Mouse (Mus musculus): ENCODE data around the gene Gnaq. TPM values are rescaled to one million over a fixed set of nuclear protein-coding genes. Genes with fewer than 3 reads are reported as not detected.

Gene Gnaq
- polyA plus RNA-seq, 1 experiment = 8.1 TPM

DNA sequence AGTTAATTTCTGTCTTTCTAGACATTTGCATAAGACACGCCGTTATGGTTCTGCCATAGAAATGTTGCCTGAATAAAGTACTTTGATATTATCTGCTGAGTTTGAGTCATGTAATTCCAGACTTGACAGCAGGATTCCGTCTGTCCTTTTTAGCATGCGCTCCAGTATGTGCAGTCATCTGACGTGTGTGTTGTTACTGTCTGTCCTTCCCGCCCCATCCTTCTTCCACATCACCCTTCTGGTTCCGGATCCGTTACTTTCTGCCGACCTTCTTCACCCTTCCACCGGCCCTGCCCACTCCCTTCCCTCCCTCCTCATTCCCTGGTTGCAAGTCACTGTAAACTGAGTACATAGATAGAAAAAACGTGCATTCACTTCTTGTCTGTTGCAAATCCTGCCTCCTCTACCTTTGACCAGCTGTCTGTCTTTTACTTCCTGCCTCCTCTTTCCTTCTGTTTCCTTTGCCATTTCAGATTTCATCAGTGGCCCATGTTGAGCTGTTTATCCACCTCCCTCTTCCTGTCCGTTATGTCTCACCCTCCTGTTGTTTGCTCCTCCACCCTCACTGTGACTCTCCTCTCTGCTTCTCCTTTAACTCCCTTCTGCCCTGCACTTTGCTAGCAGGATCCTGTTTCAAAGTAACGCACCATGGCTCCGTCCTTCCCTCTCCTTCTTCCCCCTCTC is 185.6 kb downstream of the Gnaq start:
- no peak overlapping the region for H3K4me3 ChIP-seq (ENCODE audit: control insufficient read depth, insufficient read depth, low read length)
- H3K27ac ChIP-seq (ENCODE audit: control insufficient read depth, insufficient read depth, low read length) = no peak overlapping the region
- TF ChIP-seq POLR2A (IDR thresholded peaks at IDR 0.05; ENCODE audit: control insufficient read depth, extremely low read depth, insufficient read depth, low read length, poor library complexity) (no peak), CTCF (IDR thresholded peaks at IDR 0.05; ENCODE audit: borderline replicate concordance, control insufficient read depth, extremely low read depth, insufficient read depth, low read length, poor library complexity) (no peak)
- no peaks in the 10 kb centered on the region for H3K4me1 ChIP-seq (replicated peaks; ENCODE audit: control insufficient read depth, insufficient read depth, low read length)
- no peaks in the 10 kb centered on the region for H3K36me3 ChIP-seq (ENCODE audit: control insufficient read depth, insufficient read depth, low read length)
- DNase-seq = no peak
- WGBS = 69% methylated on average over 14 of the region's 14 CpGs
- H3K27me3 ChIP-seq (ENCODE audit: control insufficient read depth, insufficient read depth, low read length) = no peaks in the 10 kb centered on the region

DNA sequence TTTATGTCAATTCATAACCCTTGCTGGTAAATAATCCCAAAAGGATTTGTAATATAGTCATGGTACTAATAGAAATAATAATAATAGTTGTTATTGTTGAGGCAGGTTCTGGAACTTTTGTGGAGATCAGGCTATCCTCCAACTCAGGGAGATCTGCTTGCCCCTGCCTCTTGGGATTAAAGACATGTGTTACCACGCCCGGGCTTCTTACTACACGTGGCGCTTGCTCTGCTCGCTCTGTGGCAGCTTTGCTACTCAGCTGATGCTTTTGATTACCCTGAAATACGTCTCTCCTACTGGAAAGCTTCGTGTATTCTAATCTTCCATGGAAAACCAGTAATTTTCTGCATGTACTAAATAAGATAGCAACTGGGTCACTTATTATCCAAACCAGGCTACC is 187.4 kb downstream of the Gnaq start:
- TF ChIP-seq CTCF (IDR thresholded peaks at IDR 0.05; ENCODE audit: borderline replicate concordance, control insufficient read depth, extremely low read depth, insufficient read depth, low read length, poor library complexity) (no peak), POLR2A (IDR thresholded peaks at IDR 0.05; ENCODE audit: control insufficient read depth, extremely low read depth, insufficient read depth, low read length, poor library complexity) (no peak)
- Histone ChIP-seq H3K36me3 (ENCODE audit: control insufficient read depth, insufficient read depth, low read length) (no peaks in the 10 kb centered on the region), H3K27me3 (ENCODE audit: control insufficient read depth, insufficient read depth, low read length) (no peaks in the 10 kb centered on the region), H3K4me1 (replicated peaks; ENCODE audit: control insufficient read depth, insufficient read depth, low read length) (no peaks in the 10 kb centered on the region), H3K4me3 (ENCODE audit: control insufficient read depth, insufficient read depth, low read length) (no peak overlapping the region), H3K27ac (ENCODE audit: control insufficient read depth, insufficient read depth, low read length) (no peak overlapping the region)
- 90% methylated on average over 7 of the region's 7 CpGs for WGBS
- DNase-seq = no peak

DNA sequence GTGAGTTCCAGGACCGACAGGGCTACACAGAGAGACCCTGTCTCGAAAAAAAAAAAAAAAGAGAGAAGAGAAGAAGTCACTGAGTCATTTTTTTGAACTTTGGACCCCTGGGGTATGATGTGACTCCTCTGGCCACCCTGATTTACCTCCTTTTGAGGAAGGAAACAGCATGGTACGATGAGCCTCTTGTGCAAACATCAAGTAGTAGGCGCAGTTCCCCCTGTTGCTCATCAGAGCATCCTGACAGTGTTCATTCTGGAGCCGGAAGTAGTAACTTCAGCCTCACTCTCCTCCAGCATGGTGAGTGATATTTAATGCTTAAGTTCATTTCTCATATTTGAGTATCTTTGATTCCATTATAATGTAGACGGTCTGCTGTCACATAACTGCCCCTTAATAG is 190.4 kb downstream of the Gnaq start:
- DNase-seq = no peak
- 85% methylated on average over 6 of the region's 6 CpGs for WGBS

DNA sequence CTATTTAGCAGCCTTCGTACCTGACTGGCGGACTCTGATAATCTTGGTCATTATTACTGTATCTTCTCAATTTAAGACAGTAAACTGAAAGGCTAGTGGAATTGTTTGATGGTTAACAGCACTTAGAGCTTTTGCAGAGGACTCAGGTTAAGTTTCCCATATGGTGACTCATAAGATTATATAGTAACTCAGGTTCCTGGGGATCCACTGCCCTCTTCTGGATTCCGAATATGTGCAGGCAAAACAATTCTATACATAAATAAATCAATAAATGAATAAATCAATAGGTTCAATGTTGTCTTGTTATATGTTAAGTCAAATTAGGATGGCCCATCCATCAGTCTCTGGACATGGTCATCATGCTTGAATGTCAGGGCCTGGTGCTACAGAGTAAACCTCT is 191.6 kb downstream of the Gnaq start:
- WGBS = 95% methylated on average over 3 of the region's 3 CpGs
- DNase-seq = no peak
- no peaks in the 10 kb centered on the region for H3K27me3 ChIP-seq (ENCODE audit: control insufficient read depth, insufficient read depth, low read length)
- TF ChIP-seq CTCF (IDR thresholded peaks at IDR 0.05; ENCODE audit: borderline replicate concordance, control insufficient read depth, extremely low read depth, insufficient read depth, low read length, poor library complexity) = no peak
- TF ChIP-seq POLR2A (IDR thresholded peaks at IDR 0.05; ENCODE audit: control insufficient read depth, extremely low read depth, insufficient read depth, low read length, poor library complexity) = no peak
- no peak overlapping the region for H3K4me3 ChIP-seq (ENCODE audit: control insufficient read depth, insufficient read depth, low read length)
- no peaks in the 10 kb centered on the region for H3K4me1 ChIP-seq (replicated peaks; ENCODE audit: control insufficient read depth, insufficient read depth, low read length)
- no peak overlapping the region for H3K27ac ChIP-seq (ENCODE audit: control insufficient read depth, insufficient read depth, low read length)
- no peaks in the 10 kb centered on the region for H3K36me3 ChIP-seq (ENCODE audit: control insufficient read depth, insufficient read depth, low read length)

More for the DNA sequence above, 190.4 kb downstream of the Gnaq start:
- no peaks in the 10 kb centered on the region for H3K27me3 ChIP-seq (ENCODE audit: control insufficient read depth, insufficient read depth, low read length)
- no peaks in the 10 kb centered on the region for H3K4me1 ChIP-seq (replicated peaks; ENCODE audit: control insufficient read depth, insufficient read depth, low read length)
- H3K27ac ChIP-seq (ENCODE audit: control insufficient read depth, insufficient read depth, low read length) = no peak overlapping the region
- TF ChIP-seq CTCF (IDR thresholded peaks at IDR 0.05; ENCODE audit: borderline replicate concordance, control insufficient read depth, extremely low read depth, insufficient read depth, low read length, poor library complexity) = no peak
- no peak for TF ChIP-seq POLR2A (IDR thresholded peaks at IDR 0.05; ENCODE audit: control insufficient read depth, extremely low read depth, insufficient read depth, low read length, poor library complexity)
- H3K4me3 ChIP-seq (ENCODE audit: control insufficient read depth, insufficient read depth, low read length) = no peak overlapping the region
- H3K36me3 ChIP-seq (ENCODE audit: control insufficient read depth, insufficient read depth, low read length) = no peaks in the 10 kb centered on the region

DNA sequence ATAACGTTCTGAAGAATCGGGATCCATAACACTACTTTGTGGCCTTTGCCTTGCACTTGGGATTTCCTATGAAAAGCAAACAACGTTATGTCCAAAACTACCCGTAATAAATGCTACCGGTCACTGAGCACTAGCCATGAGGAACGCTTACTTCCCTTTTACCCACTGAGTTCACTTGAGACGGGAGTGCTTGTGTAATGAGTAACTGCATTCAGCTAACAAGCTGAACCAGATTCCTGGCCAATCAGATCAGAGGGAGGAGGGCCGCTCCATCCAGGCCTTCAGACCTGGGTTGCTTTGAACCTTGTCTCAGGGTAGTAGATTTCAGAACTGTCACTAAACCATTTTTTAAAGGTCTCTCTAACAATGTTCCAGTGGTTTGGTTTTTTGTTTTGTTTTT is 193.3 kb downstream of the Gnaq start:
- WGBS = 96% methylated on average over 8 of the region's 8 CpGs
- H3K27ac ChIP-seq (ENCODE audit: control insufficient read depth, insufficient read depth, low read length) = no peak overlapping the region
- no peaks in the 10 kb centered on the region for H3K27me3 ChIP-seq (ENCODE audit: control insufficient read depth, insufficient read depth, low read length)
- no peak overlapping the region for H3K4me3 ChIP-seq (ENCODE audit: control insufficient read depth, insufficient read depth, low read length)
- no peak for DNase-seq
- H3K36me3 ChIP-seq (ENCODE audit: control insufficient read depth, insufficient read depth, low read length) = no peaks in the 10 kb centered on the region
- H3K4me1 ChIP-seq (replicated peaks; ENCODE audit: control insufficient read depth, insufficient read depth, low read length) = no peaks in the 10 kb centered on the region
- TF ChIP-seq POLR2A (IDR thresholded peaks at IDR 0.05; ENCODE audit: control insufficient read depth, extremely low read depth, insufficient read depth, low read length, poor library complexity) (no peak), CTCF (IDR thresholded peaks at IDR 0.05; ENCODE audit: borderline replicate concordance, control insufficient read depth, extremely low read depth, insufficient read depth, low read length, poor library complexity) (no peak)

DNA sequence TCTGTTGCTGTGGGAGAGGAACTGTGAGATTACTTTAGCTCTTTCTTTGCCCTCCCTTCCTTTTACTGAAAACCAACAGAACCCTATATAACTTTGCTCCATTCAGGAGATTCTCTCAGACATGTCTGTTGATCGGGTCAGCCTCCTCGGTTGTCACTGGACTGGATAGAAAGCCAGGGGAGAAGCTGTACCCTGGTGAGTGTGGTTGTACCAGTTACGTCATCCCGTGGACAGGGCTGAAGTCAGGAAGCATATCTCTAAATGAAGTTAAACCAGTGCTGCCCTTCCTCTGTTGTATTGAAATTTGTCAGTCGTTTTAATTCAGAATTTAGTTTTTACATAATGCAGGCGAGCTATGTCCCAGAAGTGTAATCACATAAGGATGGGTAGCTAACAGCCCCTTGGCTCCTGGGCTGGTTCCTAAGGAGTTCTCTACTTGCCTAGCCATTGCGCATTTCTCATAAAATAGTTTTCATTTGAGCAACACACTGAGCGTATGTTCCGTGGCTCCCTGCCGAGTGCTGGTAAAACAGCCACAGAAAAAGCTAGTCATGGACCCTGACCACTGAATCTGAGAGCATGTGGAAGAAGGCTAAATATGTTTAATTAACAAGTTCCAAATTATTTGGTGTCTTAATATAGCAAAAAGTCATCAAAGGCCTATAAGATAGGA is 194.9 kb downstream of the Gnaq start:
- 85% methylated on average over 10 of the region's 10 CpGs for WGBS
- no peak for TF ChIP-seq POLR2A (IDR thresholded peaks at IDR 0.05; ENCODE audit: control insufficient read depth, extremely low read depth, insufficient read depth, low read length, poor library complexity)
- TF ChIP-seq CTCF (IDR thresholded peaks at IDR 0.05; ENCODE audit: borderline replicate concordance, control insufficient read depth, extremely low read depth, insufficient read depth, low read length, poor library complexity) = no peak
- H3K4me1 ChIP-seq (replicated peaks; ENCODE audit: control insufficient read depth, insufficient read depth, low read length) = no peaks in the 10 kb centered on the region

More for the DNA sequence above, 194.9 kb downstream of the Gnaq start:
- no peak for DNase-seq
- Histone ChIP-seq H3K36me3 (ENCODE audit: control insufficient read depth, insufficient read depth, low read length) (no peaks in the 10 kb centered on the region), H3K4me3 (ENCODE audit: control insufficient read depth, insufficient read depth, low read length) (no peak overlapping the region), H3K27ac (ENCODE audit: control insufficient read depth, insufficient read depth, low read length) (no peak overlapping the region), H3K27me3 (ENCODE audit: control insufficient read depth, insufficient read depth, low read length) (no peaks in the 10 kb centered on the region)

Measured in thymus, adult 2 months (tissue).